Mouse (Mus musculus) midbrain, embryonic 10.5 days (tissue): ENCODE data around the gene Wdr20rt. TPM values are rescaled to one million over a fixed set of nuclear protein-coding genes. Genes with fewer than 3 reads are reported as not detected.

Experiments used
- DNase-seq: peaks from one replicate; pipeline ENCODE4 v3.0.0-alpha.2; 2017; ENCODE audit warnings: low spot score
- H3K27ac ChIP-seq: fragments of 300-500 bp; sonication (generic); replicated peaks from 2 replicates; pipeline ENCODE4 v1.5.1; 2016; ENCODE audit warnings: mild to moderate bottlenecking
- H3K27me3 ChIP-seq: fragments of 300-500 bp; sonication (generic); 2 replicates; pipeline ENCODE4 v1.6.1; 2016; ENCODE audit warnings: low read depth, mild to moderate bottlenecking; ENCODE audit not compliant: poor library complexity, severe bottlenecking
- H3K36me3 ChIP-seq: fragments of 300-500 bp; sonication (generic); 2 replicates; pipeline ENCODE4 v1.6.1; 2016; ENCODE audit warnings: mild to moderate bottlenecking, moderate library complexity
- H3K4me1 ChIP-seq: fragments of 300-500 bp; sonication (generic); 2 replicates; pipeline ENCODE4 v1.6.1; 2016
- H3K4me3 ChIP-seq: fragments of 300-500 bp; sonication (generic); 2 replicates; pipeline ENCODE4 v1.5.1; 2016; ENCODE audit warnings: mild to moderate bottlenecking, moderate library complexity
- H3K9me3 ChIP-seq: fragments of 300-500 bp; sonication (generic); replicated peaks from 2 replicates; pipeline ENCODE4 v1.6.1; 2016; ENCODE audit warnings: mild to moderate bottlenecking
- WGBS: fragments of 180-500 bp; shearing (Covaris S2); methylation state at CpG from one replicate; pipeline ENCODE4 v1.1.7; 2016; 5-methylcytosine and 5-hydroxymethylcytosine counted together
- polyA plus RNA-seq: library from polyadenylated mRNA; unstranded; fragments of >200 nt; fragmentation: Nextera tagmentation; extraction: Ambion mirVana; gene quantifications from 2 replicates; pipeline ENCODE4 v1.2.1, GENCODE M21; 2016

Wdr20rt gene
- polyA plus RNA-seq, 1 experiment from 2014 or later: not detected

DNA sequence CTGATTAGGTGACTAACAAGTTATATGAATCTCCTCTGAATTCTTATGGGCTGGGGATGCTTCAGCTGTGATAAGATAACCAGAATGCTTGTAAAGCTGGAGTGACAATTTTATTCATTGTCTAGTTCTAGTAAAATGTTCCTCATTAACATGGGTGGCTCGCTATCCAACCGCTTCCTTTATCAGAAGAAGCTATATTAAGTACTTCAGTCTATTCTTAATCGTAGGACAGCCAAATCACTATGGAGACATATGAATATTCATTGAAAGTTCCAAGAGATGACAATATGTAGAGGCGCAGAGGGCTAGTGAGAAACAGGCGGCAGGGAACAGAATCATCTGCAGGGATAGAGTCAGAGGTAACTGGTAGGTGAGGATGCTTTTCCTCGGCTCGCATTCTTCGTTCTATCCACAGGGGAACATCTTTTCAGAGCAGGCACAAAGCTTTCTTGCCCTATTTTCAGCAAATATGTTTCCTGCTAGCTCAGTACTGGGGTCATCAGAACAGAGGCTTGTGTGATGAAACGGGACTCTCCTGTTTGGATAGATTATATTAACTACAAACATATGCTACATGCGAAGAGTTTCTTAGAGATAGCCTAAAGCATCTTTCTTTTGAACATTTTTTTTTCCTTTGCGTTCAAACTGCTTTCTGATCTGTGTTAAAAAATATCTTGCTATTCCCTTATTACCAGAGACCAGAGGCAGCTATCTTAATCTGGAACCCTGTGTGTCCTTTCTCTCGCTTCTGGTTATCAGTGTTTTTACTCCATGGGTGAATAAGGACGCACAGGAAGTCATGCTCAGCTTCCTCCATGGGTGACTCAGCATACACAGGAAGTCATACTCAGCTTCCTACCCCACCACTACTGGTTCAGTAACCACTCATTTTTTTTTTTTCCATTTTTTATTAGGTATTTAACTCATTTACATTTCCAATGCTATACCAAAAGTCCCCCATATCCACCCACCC, 34.1 kb downstream of the Wdr20rt start:
- no peaks in the 10 kb centered on the region for H3K27me3 ChIP-seq
- DNase-seq: no peak
- peak overlapping the region; percentile 32 for H3K4me3 ChIP-seq
- no peaks in the 10 kb centered on the region for H3K9me3 ChIP-seq
- no peak overlapping the region for H3K27ac ChIP-seq
- 88% methylated on average over 13 of the region's 13 CpGs for WGBS
- peaks cover 7% of the 10 kb centered on the region; the same call in 1 of the 2 replicates for H3K4me1 ChIP-seq
- H3K36me3 ChIP-seq: no peaks in the 10 kb centered on the region

- Histone ChIP-seq H3K36me3 (no peaks in the 10 kb centered on the region), H3K27me3 (no peaks in the 10 kb centered on the region), H3K4me3 (no peak overlapping the region), H3K9me3 (no peaks in the 10 kb centered on the region), H3K27ac (no peak overlapping the region), H3K4me1 (no peaks in the 10 kb centered on the region)
- WGBS: 85% methylated on average over 5 of the region's 5 CpGs
- no peak for DNase-seq
Measured at GRCm38 (mm10) chr12:65268311-65268984, 43.1 kb downstream of the Wdr20rt start.

DNA sequence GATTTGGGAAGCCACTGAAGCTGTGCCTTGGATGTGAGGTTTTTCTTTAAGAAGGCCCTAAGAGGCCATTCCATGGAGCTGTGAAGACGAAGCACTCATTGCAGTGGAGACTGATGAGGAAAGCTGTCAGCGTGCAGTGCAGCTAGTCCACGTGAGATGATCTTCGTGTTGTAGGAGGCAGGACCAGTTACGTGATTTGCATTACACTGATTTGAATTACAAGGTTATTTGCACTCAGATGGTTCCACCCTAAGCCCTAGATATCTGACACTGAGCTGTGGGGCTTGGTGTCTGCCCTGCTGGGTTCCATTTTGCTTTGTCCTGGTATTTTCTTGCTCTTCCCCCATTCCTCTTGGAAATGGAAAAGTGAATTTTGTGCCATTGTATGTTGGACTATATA, 44.1 kb downstream of the Wdr20rt start:
- 80% methylated on average over 5 of the region's 5 CpGs for WGBS
- no peaks in the 10 kb centered on the region for H3K27me3 ChIP-seq
- H3K4me3 ChIP-seq: no peak overlapping the region
- H3K4me1 ChIP-seq: no peaks in the 10 kb centered on the region
- H3K27ac ChIP-seq: no peak overlapping the region
- no peaks in the 10 kb centered on the region for H3K9me3 ChIP-seq
- no peaks in the 10 kb centered on the region for H3K36me3 ChIP-seq
- DNase-seq: no peak

DNA sequence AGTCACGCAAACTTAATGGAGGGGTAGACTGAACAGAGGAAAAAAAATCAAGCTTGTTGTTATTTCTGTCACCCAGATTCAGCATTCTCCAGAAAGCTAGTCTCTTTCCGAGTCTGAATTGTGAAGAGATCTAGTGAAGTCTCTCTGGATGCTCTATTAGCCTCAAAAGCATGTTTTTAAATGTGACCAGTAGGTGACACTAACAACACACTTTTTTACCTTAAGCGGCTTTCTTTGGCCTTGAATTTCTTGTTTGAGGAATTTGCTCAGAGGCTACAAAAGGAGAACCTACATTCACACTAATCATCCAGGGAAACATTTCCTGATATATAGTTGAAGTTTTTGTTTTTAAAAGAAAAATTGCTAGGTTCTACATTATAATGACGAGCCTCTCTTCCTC, 48.5 kb downstream of the Wdr20rt start:
- Histone ChIP-seq H3K36me3 (no peaks in the 10 kb centered on the region), H3K4me1 (no peaks in the 10 kb centered on the region), H3K4me3 (no peak overlapping the region), H3K27me3 (no peaks in the 10 kb centered on the region), H3K27ac (no peak overlapping the region), H3K9me3 (no peaks in the 10 kb centered on the region)
- DNase-seq: no peak
- WGBS: 76% methylated on average over 4 of the region's 4 CpGs

Other genes with a start within 250 kb of the Wdr20rt start
- gene Prpf39, start 189.2 kb upstream of the Wdr20rt start, polyA plus RNA-seq: 59.5 and 61.8 TPM in 2 replicates
- 718 and 827 TPM in 2 replicates for gene Fkbp3, start 151.5 kb upstream of the Wdr20rt start, polyA plus RNA-seq
- 10.7 and 13.3 TPM in 2 replicates for gene Fancm, start 149.9 kb upstream of the Wdr20rt start, polyA plus RNA-seq
- gene Mis18bp1, start 52.9 kb upstream of the Wdr20rt start, polyA plus RNA-seq: 86.3 and 86.9 TPM in 2 replicates